Mouse (Mus musculus): ENCODE results near the gene Pyy. TPM values are rescaled to one million over a fixed set of nuclear protein-coding genes. Genes with fewer than 3 reads are reported as not detected.

Gene Pyy
- total RNA-seq (2012; rRNA removed), result 0.49 and 2.1 TPM in 2 replicates

- in situ Hi-C loops (cut with MboI; ENCODE audit: low sequenced_read_pairs in 2 of 2, unreplicated experiment in 2 of 2), result no loop called here
- peak within 1 kb of the TSS; percentile 38 to 57; a peak in 3 of 4 replicates for H3K4me3 ChIP-seq (ENCODE audit: insufficient read depth in 1 of 2, low read depth in 1 of 2, low read length in 2 of 2, poor library complexity in 1 of 2, severe bottlenecking in 1 of 2)
- H3K4me1 ChIP-seq (ENCODE audit: control insufficient read depth in 2 of 2, insufficient read depth in 2 of 2, low read length in 2 of 2, poor library complexity in 1 of 2), result peaks cover 1 to 3% of the 10 kb centered on the region in 2 experiments; a peak in 2 of 4 replicates
- TF ChIP-seq HCFC1 (IDR thresholded peaks at IDR 0.05; ENCODE audit: borderline replicate concordance, insufficient read depth, low read length), result no peak
- TF ChIP-seq MAFK (IDR thresholded peaks at IDR 0.05; ENCODE audit: insufficient read depth, low read depth, low read length), result no peak
- no peak for TF ChIP-seq ZC3H11A (IDR thresholded peaks at IDR 0.05; ENCODE audit: borderline replicate concordance, low read depth, low read length)
- no peak for TF ChIP-seq CHD2 (IDR thresholded peaks at IDR 0.05; ENCODE audit: low read depth, low read length)
- TF ChIP-seq ZNF384 (IDR thresholded peaks at IDR 0.05; ENCODE audit: low read depth, low read length), result no peak
- peak within 1 kb of the TSS; percentile 16; the same call in 1 of the 2 replicates for H3K9ac ChIP-seq (ENCODE audit: insufficient read depth, low read depth, low read length, poor library complexity, severe bottlenecking)
- H3K36me3 ChIP-seq (ENCODE audit: control insufficient read depth, insufficient read depth, low read length, poor library complexity, severe bottlenecking), result no peaks in the 10 kb centered on the region
- no peak for DNase-seq (ENCODE audit: low read depth, low spot score)
- H3K27ac ChIP-seq (ENCODE audit: insufficient read depth, low read depth, low read length, poor library complexity, severe bottlenecking), result no peak within 1 kb of the TSS
- H3K9me3 ChIP-seq (ENCODE audit: control insufficient read depth, insufficient read depth, low read depth, low read length), result no peaks in the 10 kb centered on the region
Observed at GRCm38 (mm10) chr11:102107732-102108131, at the start of gene Pyy. Gene Pyy (minus strand): TSS chr11:102107832.

- Histone ChIP-seq H3K27ac (ENCODE audit: insufficient read depth, low read depth, low read length, poor library complexity, severe bottlenecking) (no peak overlapping the region), H3K4me1 (ENCODE audit: control insufficient read depth in 2 of 2, insufficient read depth in 2 of 2, low read length in 2 of 2, poor library complexity in 1 of 2) (no peaks in the 10 kb centered on the region; a peak in 1 of 4 replicates), H3K4me3 (ENCODE audit: insufficient read depth in 1 of 2, low read depth in 1 of 2, low read length in 2 of 2, poor library complexity in 1 of 2, severe bottlenecking in 1 of 2) (peak overlapping the region in 1 of 2 experiments; percentile 71; a peak in 1 of 4 replicates), H3K36me3 (ENCODE audit: control insufficient read depth, insufficient read depth, low read length, poor library complexity, severe bottlenecking) (peaks cover 12% of the 10 kb centered on the region), H3K9ac (ENCODE audit: insufficient read depth, low read depth, low read length, poor library complexity, severe bottlenecking) (no peak overlapping the region), H3K9me3 (ENCODE audit: control insufficient read depth, insufficient read depth, low read depth, low read length) (no peaks in the 10 kb centered on the region)
- DNase-seq (ENCODE audit: low read depth, low spot score), result no peak
- TF ChIP-seq ZC3H11A (IDR thresholded peaks at IDR 0.05; ENCODE audit: borderline replicate concordance, low read depth, low read length) (no peak), HCFC1 (IDR thresholded peaks at IDR 0.05; ENCODE audit: borderline replicate concordance, insufficient read depth, low read length) (no peak), ZNF384 (IDR thresholded peaks at IDR 0.05; ENCODE audit: low read depth, low read length) (no peak), CHD2 (IDR thresholded peaks at IDR 0.05; ENCODE audit: low read depth, low read length) (no peak), MAFK (IDR thresholded peaks at IDR 0.05; ENCODE audit: insufficient read depth, low read depth, low read length) (no peak)
- in situ Hi-C loops (cut with MboI; ENCODE audit: low sequenced_read_pairs in 2 of 2, unreplicated experiment in 2 of 2), result no loop called here
Observed at GRCm38 (mm10) chr11:102156786-102157089, 49.1 kb upstream of the Pyy start.

- in situ Hi-C loops (cut with MboI; ENCODE audit: low sequenced_read_pairs in 2 of 2, unreplicated experiment in 2 of 2), result no loop called here
Observed at GRCm38 (mm10) chr11:102156039-102156785, 48.6 kb upstream of the Pyy start, which contains the start of gene Tmem101. Gene Tmem101 (minus strand): TSS chr11:102156404.

GRCm38 (mm10) chr11:102147213-102147989 lies 39.8 kb upstream of the Pyy start:
- no peak for TF ChIP-seq HCFC1 (IDR thresholded peaks at IDR 0.05; ENCODE audit: borderline replicate concordance, insufficient read depth, low read length)
- no peak for TF ChIP-seq ZC3H11A (IDR thresholded peaks at IDR 0.05; ENCODE audit: borderline replicate concordance, low read depth, low read length)
- no peak for TF ChIP-seq MAFK (IDR thresholded peaks at IDR 0.05; ENCODE audit: insufficient read depth, low read depth, low read length)
- no peak for TF ChIP-seq CHD2 (IDR thresholded peaks at IDR 0.05; ENCODE audit: low read depth, low read length)
- no peak for TF ChIP-seq ZNF384 (IDR thresholded peaks at IDR 0.05; ENCODE audit: low read depth, low read length)
- Histone ChIP-seq H3K36me3 (ENCODE audit: control insufficient read depth, insufficient read depth, low read length, poor library complexity, severe bottlenecking) (peaks cover under 1% of the 10 kb centered on the region; the same call in 1 of the 2 replicates), H3K4me1 (ENCODE audit: control insufficient read depth in 2 of 2, insufficient read depth in 2 of 2, low read length in 2 of 2, poor library complexity in 1 of 2) (peaks cover 2 to 8% of the 10 kb centered on the region in 2 experiments; a peak in 3 of 4 replicates), H3K9me3 (ENCODE audit: control insufficient read depth, insufficient read depth, low read depth, low read length) (no peaks in the 10 kb centered on the region), H3K4me3 (ENCODE audit: insufficient read depth in 1 of 2, low read depth in 1 of 2, low read length in 2 of 2, poor library complexity in 1 of 2, severe bottlenecking in 1 of 2) (peak overlapping the region; percentile 11 to 42; a peak in 2 of 4 replicates), H3K27ac (ENCODE audit: insufficient read depth, low read depth, low read length, poor library complexity, severe bottlenecking) (no peak overlapping the region), H3K9ac (ENCODE audit: insufficient read depth, low read depth, low read length, poor library complexity, severe bottlenecking) (peak overlapping the region; percentile 19; the same call in 1 of the 2 replicates)
- no peak for DNase-seq (ENCODE audit: low read depth, low spot score)
- in situ Hi-C loops (cut with MboI; ENCODE audit: low sequenced_read_pairs in 2 of 2, unreplicated experiment in 2 of 2), result no loop called here

More at GRCm38 (mm10) chr11:102156039-102156785, 48.6 kb upstream of the Pyy start, which contains the start of gene Tmem101:
- peaks cover 11% of the 10 kb centered on the region for H3K36me3 ChIP-seq (ENCODE audit: control insufficient read depth, insufficient read depth, low read length, poor library complexity, severe bottlenecking)
- no peak within 1 kb of the TSS for H3K27ac ChIP-seq (ENCODE audit: insufficient read depth, low read depth, low read length, poor library complexity, severe bottlenecking)
- H3K4me3 ChIP-seq (ENCODE audit: insufficient read depth in 1 of 2, low read depth in 1 of 2, low read length in 2 of 2, poor library complexity in 1 of 2, severe bottlenecking in 1 of 2), result peak within 1 kb of the TSS; percentile 71 to 87
- TF ChIP-seq ZC3H11A (IDR thresholded peaks at IDR 0.05; ENCODE audit: borderline replicate concordance, low read depth, low read length), result no peak
- peak; percentile 100 for TF ChIP-seq HCFC1 (IDR thresholded peaks at IDR 0.05; ENCODE audit: borderline replicate concordance, insufficient read depth, low read length)
- peak; percentile 61; the same call in 1 of the 2 replicates for TF ChIP-seq CHD2 (IDR thresholded peaks at IDR 0.05; ENCODE audit: low read depth, low read length)
- no peaks in the 10 kb centered on the region for H3K9me3 ChIP-seq (ENCODE audit: control insufficient read depth, insufficient read depth, low read depth, low read length)
- H3K9ac ChIP-seq (ENCODE audit: insufficient read depth, low read depth, low read length, poor library complexity, severe bottlenecking), result peak within 1 kb of the TSS; percentile 89
- no peaks in the 10 kb centered on the region; a peak in 1 of 4 replicates for H3K4me1 ChIP-seq (ENCODE audit: control insufficient read depth in 2 of 2, insufficient read depth in 2 of 2, low read length in 2 of 2, poor library complexity in 1 of 2)
- peak; percentile 92 for DNase-seq (ENCODE audit: low read depth, low spot score)

All from ES-E14 (cell line).